Mouse (Mus musculus) forebrain, embryonic 12.5 days (tissue): ENCODE results near the gene Tmem29. TPM values are rescaled to one million over a fixed set of nuclear protein-coding genes. Genes with fewer than 3 reads are reported as not detected.

Source experiments
- ATAC-seq: fragments of 200-750 bp; cut with Nextera tagmentation; 2 replicates; pipeline ENCODE4 v1.8.0; 2017; ENCODE audit warnings: moderate TSS enrichment; ENCODE audit not compliant: low FRiP score
- H3K27ac ChIP-seq: fragments of 300-500 bp; sonication (generic); 2 replicates; pipeline ENCODE4 v1.5.1; 2016; ENCODE audit warnings: mild to moderate bottlenecking
- H3K27me3 ChIP-seq: fragments of 300-500 bp; sonication (generic); 2 replicates; pipeline ENCODE4 v1.6.1; 2016; ENCODE audit warnings: mild to moderate bottlenecking
- H3K36me3 ChIP-seq: fragments of 300-500 bp; sonication (generic); replicated peaks from 2 replicates; pipeline ENCODE4 v1.6.1; 2016; ENCODE audit warnings: mild to moderate bottlenecking
- H3K4me1 ChIP-seq: fragments of 300-500 bp; sonication (generic); 2 replicates; pipeline ENCODE4 v1.6.1; 2016
- H3K4me2 ChIP-seq: fragments of 300-500 bp; sonication (generic); 2 replicates; pipeline ENCODE4 v1.6.1; 2016; ENCODE audit warnings: mild to moderate bottlenecking, moderate library complexity
- H3K4me3 ChIP-seq: fragments of 300-500 bp; sonication (generic); replicated peaks from 2 replicates; pipeline ENCODE4 v1.5.1; 2016; ENCODE audit warnings: mild to moderate bottlenecking
- H3K9ac ChIP-seq: fragments of 300-500 bp; sonication (generic); 2 replicates; pipeline ENCODE4 v1.6.1; 2016; ENCODE audit warnings: mild to moderate bottlenecking
- H3K9me3 ChIP-seq: fragments of 300-500 bp; sonication (generic); 2 replicates; pipeline ENCODE4 v1.6.1; 2016
- WGBS: fragments of 180-500 bp; shearing (Covaris S2); methylation state at CpG from one replicate; pipeline ENCODE4 v1.1.7; 2016; 5-methylcytosine and 5-hydroxymethylcytosine counted together
- polyA plus RNA-seq: library from polyadenylated mRNA; unstranded; fragments of >200 nt; fragmentation: Nextera tagmentation; extraction: Ambion mirVana; gene quantifications from 2 replicates; pipeline ENCODE4 v1.2.1, GENCODE M21; 2016

Gene Tmem29
- polyA plus RNA-seq, 1 experiment from 2014 or later = 44.0 TPM

DNA sequence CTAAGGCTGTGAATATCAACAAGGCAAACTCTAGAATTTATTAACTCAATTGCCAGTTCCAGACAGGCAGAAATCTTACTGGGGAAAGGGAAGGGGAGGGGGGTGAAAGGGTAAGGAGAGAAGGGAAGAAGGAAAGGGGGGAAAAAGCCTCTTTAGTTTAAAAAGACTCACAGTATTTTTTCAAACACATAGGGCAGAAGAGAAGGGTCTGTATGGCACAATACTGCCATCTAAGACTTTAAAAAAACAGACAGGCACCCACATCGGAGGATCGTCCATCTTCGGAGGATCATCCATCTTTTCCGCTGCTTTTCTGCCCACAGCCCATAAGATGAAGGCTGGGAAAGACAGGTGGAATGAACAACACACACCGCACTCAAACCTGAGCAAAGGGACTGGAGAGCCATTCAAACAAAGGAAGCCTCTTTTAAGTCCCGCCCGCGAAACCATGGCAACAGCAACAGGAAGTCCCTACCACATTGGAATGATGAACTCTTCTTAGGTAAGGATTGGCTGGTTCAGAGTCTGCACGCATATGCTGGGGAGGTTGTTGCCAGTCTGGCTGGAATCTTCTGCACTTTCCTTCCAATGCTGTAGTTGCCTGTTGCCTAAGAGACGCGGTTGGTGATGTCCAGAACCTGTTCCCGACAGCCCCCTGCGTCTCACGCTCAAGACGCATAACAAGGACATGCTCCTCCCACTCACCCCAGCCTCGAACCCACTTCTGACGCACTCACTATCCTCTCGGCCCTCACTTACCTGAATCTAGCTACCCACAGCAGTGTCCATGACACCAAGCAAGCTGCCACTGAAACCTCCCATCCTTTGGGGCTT lies 18.2 kb downstream of the Tmem29 start:
- ATAC-seq = peak; percentile 94
- H3K4me3 ChIP-seq = peak overlapping the region; percentile 40
- peak overlapping the region; percentile 49 for H3K9ac ChIP-seq
- peak overlapping the region; percentile 78 for H3K27ac ChIP-seq
- H3K27me3 ChIP-seq = no peaks in the 10 kb centered on the region
- no peaks in the 10 kb centered on the region for H3K4me1 ChIP-seq
- no peaks in the 10 kb centered on the region for H3K36me3 ChIP-seq
- 19% methylated on average over 18 of the region's 18 CpGs for WGBS
- no peaks in the 10 kb centered on the region for H3K9me3 ChIP-seq
- H3K4me2 ChIP-seq = peak overlapping the region; percentile 52

- H3K4me2 ChIP-seq = no peak overlapping the region
- ATAC-seq = no peak
- 92% methylated on average over 2 of the region's 2 CpGs for WGBS
- no peaks in the 10 kb centered on the region for H3K4me1 ChIP-seq
- no peak overlapping the region for H3K27ac ChIP-seq
- H3K27me3 ChIP-seq = no peaks in the 10 kb centered on the region
- H3K9me3 ChIP-seq = no peaks in the 10 kb centered on the region
- H3K36me3 ChIP-seq = no peaks in the 10 kb centered on the region
- no peak overlapping the region for H3K4me3 ChIP-seq
- H3K9ac ChIP-seq = no peak overlapping the region
These were observed 22.6 kb downstream of the Tmem29 start for GRCm38 (mm10) chrX:150436373-150436772.

DNA sequence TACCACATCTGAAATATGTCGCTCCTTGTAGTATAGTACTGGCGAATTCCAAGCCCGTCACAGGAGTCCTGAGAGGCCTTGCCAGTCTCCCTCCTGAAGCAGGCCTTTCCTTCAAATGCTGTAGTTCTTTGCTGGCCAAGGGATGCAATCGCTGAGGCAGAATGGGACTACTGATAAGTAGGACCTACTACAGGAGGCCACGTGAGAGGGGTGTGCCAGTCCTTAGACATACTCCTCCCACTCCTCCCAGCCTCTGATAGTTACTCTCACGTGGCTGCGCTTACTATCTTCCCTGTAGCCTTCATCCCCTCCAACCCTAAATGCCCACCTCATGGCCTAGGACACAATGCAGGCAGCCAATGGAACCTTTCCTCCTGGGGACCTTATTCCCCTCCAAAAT lies 23.6 kb downstream of the Tmem29 start:
- WGBS = 85% methylated on average over 7 of the region's 7 CpGs
- no peaks in the 10 kb centered on the region for H3K9me3 ChIP-seq
- H3K4me1 ChIP-seq = no peaks in the 10 kb centered on the region
- no peaks in the 10 kb centered on the region for H3K36me3 ChIP-seq
- no peak overlapping the region for H3K9ac ChIP-seq
- ATAC-seq = no peak
- H3K4me2 ChIP-seq = no peak overlapping the region
- H3K27ac ChIP-seq = no peak overlapping the region
- H3K4me3 ChIP-seq = no peak overlapping the region
- H3K27me3 ChIP-seq = no peaks in the 10 kb centered on the region

DNA sequence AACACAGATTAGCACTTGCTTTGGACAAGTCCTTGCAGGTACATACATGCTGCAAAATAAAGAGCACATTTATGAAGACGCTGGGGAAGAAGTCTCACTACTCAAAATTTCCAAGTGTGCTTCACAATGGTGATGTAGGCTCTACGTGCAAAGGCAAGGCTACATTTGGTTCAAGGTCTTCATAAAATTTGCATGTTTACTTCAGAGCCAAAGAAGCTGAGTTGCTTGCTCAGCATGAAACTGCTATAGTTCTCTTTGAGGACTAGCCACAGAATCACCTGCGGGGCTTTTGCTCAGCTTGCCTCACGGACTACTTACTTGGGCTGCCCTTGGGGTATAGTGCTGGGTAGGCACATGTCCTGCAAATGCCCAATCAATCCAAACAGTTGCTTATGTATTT lies 45.4 kb downstream of the Tmem29 start:
- H3K4me1 ChIP-seq = no peaks in the 10 kb centered on the region
- ATAC-seq = no peak
- H3K27ac ChIP-seq = no peak overlapping the region
- H3K36me3 ChIP-seq = no peaks in the 10 kb centered on the region
- H3K4me2 ChIP-seq = no peak overlapping the region
- 93% methylated on average over 4 of the region's 4 CpGs for WGBS
- no peaks in the 10 kb centered on the region for H3K27me3 ChIP-seq
- H3K4me3 ChIP-seq = no peak overlapping the region
- no peaks in the 10 kb centered on the region for H3K9me3 ChIP-seq
- no peak overlapping the region for H3K9ac ChIP-seq

Other genes with a start within 250 kb of the Tmem29 start
- 27.0 and 38.5 TPM in 2 replicates for gene Alas2, start 88.2 kb upstream of the Tmem29 start, polyA plus RNA-seq
- 4.1 and 5.7 TPM in 2 replicates for gene Pfkfb1, start 129.1 kb upstream of the Tmem29 start, polyA plus RNA-seq
- 23.8 and 25.5 TPM in 2 replicates for gene Apex2, start 130.7 kb upstream of the Tmem29 start, polyA plus RNA-seq
- gene Tro, start 198.4 kb upstream of the Tmem29 start, polyA plus RNA-seq = 54.2 and 62.9 TPM in 2 replicates